Mouse (Mus musculus) induced T-regulatory cell, adult 2 months (primary cell): ENCODE data around the gene Stbd1.

Experiments
- DNase-seq: peaks from one replicate; pipeline ENCODE4 v3.0.0-alpha.2; 2012; ENCODE audit warnings: low read depth

Gene Stbd1

DNA sequence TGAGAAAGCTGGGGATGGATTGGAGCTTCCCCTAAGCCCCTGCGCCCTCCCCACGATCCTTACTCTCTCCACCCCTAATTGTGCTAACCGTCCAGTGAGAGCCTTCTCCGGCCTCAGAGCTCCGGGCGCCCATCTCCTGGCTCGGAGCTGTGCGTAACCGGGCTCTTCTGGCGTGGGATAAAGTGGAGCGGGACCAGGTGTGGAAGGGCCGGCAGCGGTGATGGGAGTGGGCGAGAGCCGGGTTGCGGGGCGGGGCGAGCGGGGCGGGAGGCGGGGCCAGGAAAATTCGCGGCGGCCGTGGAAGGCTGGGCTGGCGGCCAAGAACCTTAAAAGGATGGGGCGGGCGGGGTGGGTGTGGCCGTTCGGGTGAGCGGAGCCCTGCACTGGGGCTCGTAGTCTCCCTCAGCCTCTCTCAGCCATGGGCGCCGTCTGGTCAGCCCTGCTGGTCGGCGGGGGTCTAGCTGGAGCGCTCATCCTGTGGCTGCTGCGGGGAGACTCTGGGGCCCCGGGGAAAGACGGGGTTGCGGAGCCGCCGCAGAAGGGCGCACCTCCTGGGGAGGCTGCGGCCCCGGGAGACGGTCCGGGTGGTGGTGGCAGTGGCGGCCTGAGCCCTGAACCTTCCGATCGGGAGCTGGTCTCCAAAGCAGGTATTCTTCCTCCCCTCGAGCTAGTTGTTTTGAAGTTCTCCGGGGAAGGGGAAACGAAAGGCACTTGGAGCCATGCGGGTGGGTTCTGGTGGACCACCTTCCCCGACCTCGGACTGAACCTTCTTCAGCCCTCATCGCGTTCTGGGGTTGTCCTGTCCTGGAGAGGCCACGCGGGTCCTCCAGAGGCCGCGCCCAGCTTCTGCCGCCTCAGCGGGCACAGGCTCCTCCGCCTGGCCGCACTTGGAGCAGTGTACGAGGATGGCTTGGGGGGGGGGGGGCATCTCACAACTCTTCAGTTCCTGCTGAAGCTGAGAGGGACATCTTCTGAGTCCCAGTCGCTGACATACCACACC, at the start of gene Stbd1:
Stbd1 (plus strand) TSS at position 351 of the 1,000 bp plus-strand sequence.
- DNase-seq: peak; percentile 67

DNA sequence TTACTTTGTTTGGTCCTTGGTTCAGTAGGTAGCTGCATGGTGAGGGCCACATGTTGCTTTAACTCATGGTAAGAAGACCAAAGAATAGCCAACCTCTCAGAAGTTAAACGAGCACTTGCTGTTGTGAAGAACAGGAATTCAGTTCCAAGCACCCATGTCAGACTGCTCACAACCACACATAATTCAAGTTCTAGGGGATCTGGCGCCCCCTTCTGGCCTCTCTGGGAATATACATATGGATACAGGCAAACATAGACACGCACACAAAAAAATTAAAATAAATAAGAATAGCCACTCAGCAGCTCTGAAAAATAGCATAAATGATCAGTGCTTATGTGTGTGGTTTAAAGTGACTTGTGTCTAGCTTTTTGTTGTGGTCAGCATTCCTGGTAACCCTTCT, 48.9 kb upstream of the Stbd1 start:
- peak; percentile 46 for DNase-seq

DNA sequence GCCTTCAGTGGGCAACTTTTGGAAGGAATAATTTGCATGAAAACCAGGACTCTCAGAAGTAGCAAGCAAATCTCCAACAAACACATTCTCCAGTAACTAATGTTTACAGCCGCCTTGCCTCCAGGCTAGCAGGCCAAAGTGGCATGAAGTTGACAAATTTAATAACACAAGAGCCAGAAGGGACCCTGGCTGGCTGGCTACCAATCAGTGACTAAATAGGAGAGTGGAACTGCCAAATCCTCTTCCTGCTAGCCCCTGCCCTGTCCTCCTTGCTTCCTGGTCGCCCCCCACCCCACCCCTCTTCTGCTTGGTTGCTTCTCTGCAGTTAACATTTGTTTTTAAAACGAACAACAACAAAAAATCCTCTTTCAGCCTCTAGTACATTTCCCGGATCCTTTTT, 48.4 kb upstream of the Stbd1 start:
- no peak for DNase-seq

DNA sequence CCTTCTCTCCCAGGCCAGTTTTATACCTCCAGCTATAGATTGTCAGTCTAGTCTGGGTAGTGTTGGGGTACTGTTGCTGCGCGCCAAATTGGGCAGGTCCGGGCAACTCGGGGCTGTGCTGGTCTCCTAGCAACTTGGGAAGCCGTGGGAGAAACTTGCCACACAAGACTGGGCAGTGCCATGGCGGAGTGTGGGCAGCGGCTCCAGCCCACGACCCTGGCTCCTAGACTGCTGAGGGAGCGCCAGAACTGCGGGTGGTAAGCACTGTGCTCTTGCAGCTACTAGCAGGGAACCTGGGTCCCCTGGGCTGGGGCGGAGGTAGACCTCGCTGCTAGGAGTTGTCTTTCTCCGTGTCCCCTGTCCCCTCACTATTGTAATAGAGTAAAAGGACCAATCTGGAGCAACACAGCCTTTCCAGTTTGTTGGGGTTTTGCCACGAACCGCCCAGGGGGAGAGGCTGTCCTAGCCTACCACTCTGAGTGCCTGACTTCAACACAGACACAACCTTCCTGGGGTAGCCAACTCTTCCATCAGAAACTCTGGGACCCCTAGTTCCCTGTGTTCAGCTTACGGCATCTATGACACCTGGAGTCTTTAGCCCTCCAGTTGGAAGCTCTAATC, 47.8 kb upstream of the Stbd1 start, which contains the start of gene Fam47e:
Fam47e (plus strand) TSS at position 179 of the 621 bp plus-strand sequence.
- DNase-seq: no peak

DNA sequence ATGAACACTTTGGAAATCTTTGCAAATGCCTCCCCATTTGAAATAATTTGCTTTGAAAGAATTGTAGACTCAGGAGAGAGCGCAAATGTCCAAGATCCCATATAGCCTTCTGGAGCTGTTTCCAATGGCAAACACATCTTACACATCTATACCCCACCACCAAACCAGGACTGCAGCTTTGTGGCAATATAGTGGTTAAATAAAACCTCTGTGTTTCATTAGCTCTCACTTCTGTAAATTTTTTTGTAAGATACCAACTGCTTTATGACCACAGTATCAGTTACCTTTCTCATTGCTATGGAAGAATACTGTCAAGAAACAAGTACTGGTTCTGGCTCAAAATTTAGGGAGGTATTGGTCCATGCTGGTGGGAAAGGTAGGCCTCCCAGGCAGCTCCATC, 46.9 kb upstream of the Stbd1 start:
- no peak for DNase-seq

DNA sequence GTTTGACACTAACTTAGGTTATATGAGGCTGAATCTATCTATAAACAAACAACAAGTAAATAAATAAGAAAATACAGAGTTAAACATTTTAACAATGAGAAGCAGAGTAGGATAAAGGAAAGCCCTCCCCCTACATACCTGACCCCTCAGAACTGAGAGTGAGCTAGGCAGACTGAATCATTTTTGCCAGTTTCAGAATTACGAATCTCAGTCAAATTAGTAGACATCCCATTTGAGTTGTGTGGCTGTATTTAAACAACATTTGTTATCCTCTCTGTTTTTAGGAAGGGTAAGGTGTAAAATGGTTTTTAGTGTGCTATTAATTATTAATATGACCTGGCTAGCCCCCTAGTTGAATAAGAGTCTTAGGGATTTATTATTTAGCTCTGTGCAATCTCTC, 45.3 kb upstream of the Stbd1 start:
- no peak for DNase-seq

DNA sequence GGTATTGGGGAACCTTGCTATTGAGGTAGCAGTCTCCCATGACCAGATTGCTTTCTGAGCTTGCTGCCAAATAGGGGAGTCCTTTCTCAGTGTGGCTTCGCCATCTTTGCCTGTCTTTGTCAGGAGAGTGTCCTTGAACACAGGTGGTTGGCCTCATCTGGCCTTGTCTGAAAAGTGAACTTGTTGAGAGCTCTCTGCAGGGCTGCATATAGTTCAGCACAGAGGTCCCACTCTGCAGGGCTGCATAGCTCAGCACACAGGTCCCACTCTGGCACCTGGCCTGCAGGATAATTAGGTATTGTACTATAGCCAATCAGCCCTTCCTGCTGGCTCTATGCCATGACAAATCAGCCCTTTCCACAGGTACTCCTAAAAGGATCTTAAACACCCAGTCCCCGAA, 42.6 kb upstream of the Stbd1 start:
- no peak for DNase-seq

DNA sequence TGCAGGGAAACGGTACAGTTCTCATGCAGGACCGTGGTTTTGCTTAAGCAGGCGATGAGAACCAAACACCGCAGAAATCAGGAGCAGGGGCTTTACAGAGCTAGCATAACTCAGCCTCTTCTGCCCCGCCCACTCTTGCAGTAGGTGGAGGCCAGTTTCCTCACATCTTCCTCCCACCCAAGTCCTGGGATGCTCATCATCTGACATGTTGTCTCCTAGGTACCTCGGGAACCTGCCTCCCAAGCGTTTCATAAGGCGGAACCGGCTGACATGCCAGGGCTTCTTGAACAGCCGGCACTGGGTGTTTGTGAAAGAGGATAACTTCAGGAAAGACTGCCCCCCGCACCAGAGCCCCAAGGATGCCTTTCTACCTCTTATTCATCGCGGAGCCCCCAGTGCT, 40.8 kb upstream of the Stbd1 start:
- DNase-seq: no peak

DNA sequence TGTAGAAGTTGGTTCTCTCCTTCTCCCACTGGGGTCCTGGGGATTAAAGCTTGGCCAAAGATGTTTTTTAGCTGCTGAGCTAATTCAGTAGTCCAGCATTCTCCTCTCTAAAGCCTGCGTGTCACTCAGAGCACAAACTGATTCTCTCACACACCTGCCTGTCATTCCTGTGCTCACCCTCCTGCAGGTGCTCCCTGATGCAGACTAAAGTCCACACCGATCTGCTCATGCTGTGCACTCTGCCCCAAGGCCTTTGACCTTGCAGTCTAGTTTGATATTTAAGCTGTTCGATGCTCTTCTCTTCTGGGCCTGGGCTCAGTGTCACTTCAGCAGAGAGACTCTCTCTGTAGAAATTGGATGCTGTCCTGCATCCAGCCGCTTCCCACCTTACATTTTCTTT, 31.6 kb upstream of the Stbd1 start:
- no peak for DNase-seq

DNA sequence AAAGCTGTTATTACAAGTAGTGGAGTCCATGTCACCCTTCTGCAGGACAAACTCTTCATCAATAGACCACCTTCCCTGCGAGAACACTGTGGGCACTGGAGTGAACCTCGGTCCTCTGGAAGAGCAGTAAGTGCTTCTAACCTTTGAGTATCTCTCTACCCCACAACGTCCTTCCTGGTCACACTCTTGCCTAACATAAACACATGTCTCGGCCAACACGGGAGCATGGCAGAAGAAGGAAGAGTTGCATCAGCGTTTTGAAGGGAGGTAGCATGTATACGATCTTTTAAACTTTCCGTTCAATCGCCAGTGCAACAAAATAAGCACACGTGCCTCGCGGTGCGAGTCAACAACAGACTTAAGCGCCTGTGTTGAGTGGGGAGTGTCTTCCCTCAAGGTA, 23.3 kb upstream of the Stbd1 start:
- DNase-seq: no peak

DNA sequence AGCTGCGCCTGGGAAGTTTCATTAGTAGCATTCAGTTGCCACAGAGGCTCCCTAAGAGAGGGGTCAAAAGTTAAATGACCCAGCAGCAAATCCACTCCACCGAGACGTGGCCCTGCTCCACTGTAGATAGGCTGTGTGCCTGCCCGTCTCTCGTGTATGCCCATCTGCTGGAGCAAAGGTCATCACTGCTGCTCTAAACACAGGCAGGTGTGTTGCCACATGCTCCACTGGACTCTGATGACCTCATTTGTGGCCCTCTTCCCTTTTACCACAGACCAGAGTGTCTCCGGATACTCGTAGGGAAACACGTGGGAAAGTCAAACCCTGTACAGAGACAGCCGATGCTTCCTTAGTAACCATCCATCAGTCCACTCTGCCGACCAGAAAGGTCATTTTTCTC, 16.9 kb upstream of the Stbd1 start:
- no peak for DNase-seq

DNA sequence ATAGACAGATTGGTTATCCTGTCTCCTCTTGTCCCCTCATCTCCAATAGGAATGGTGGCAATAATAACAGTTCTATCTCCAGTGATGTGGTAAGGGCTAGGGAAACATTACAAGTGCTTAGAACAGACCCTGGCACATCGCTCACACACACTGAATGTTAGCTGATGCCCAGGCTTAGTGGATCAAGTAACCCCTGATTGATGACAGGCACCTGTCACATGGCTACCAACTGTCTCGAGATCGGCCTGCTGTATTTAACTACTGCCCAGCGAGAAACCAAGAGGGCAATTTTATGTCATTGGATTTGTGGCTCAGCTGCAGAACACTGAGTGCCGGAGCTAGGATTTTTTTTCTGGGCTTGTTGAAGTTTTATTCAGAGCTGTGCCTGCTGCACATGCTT, 7.8 kb upstream of the Stbd1 start:
- no peak for DNase-seq

DNA sequence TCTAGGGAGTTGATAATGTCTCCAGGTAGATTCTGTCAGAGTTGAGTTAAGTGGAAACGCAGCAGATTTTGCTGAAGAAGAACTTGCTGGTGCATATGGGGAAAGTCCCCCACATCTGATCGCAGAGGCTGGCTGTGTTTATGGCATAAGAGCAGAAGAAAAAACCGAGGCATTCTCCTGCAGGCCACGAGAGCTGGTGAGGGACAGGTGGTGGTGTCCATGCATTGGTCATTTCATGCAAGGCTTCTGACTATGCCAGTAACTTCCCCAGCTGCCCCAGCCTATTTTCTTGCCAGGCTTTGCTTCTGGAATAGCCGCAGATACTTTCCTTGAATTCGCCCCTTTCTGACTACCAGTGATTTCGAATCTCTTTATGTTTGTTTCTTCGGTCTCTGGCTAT, 6.0 kb upstream of the Stbd1 start:
- no peak for DNase-seq

DNA sequence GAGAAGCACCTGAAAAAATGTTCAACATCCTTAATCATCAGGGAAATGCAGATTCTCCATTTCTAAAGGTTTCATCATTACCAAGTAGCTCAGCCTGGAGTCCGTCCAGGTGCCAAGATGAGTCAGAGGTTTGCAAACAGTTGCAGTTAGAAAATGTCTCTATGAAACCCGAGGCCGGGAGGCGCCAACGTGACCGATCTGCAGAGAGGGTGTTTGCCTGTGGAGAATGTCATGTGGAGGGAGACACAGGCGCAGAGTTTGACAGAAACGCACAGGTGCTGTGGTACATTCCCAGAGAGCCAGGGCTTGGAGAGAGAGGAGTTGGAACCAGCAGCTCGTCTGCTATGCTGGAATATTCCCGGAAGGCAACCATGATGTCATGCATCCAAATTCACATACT, 3.8 kb upstream of the Stbd1 start:
- DNase-seq: no peak

DNA sequence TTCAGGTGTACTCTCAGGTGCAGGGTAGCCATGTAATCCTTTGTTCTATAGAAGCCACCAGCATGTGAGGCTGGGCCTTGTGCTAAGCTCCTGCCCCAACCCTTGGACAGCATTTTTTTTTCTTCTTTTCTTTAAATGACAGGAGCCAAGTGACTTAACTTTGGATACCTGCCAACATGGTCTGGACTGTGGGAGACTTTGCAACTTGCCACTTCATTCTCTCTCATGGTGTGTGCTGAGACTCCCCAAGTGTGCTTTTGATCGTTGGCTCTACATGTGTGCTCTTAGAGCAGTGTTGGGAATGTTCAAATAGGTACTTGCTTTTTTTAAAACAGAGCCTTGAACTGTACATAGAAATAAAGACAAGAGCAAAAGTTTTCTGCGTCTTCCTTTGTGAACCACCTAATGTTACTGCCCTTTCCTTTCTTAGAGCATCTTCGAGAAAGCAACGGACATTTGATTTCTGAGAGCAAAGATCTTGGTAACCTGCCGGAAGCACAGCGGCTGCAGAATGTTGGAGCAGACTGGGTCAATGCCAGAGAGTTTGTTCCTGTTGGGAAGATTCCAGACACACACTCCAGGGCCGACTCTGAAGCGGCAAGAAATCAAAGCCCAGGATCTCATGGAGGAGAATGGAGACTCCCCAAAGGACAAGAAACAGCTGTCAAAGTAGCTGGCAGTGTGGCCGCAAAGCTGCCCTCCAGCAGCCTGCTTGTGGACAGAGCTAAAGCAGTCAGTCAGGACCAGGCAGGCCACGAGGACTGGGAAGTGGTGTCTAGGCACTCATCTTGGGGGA, 1.8 kb downstream of the Stbd1 start:
- no peak for DNase-seq

DNA sequence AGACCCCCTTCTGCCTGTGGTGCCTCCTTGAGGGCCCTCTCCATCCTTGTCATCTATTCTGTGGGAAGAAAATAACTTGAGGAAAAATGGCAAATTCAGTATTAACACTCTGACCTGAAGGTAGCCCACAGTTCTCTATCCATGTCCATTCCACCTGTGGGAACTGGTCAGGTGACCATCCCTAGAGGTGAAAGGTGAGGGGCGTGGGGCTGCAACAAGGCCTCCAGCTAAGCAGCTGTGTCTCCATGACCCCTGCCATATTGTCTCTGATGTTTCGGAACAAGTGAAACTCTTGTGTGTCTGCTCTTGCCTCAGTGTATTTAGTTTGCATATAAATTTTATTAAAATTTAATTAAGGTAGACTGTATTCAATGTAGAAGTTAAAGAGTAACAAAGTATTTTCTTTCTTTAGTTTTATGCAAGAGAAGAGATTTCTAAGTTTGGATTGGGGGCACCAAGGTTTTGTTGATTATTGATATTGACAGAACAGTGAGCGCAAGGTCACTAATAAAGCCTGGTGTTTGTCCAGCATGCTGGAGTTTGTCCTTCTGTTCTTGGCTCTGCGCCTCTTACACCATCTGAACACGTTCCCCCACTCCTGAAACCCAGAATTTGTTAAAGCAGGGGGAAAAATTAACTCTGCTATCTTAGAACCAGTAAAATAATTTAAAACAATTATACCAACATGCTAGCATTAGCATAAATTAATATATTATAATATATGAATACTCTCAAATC, 4.8 kb downstream of the Stbd1 start:
- no peak for DNase-seq

DNA sequence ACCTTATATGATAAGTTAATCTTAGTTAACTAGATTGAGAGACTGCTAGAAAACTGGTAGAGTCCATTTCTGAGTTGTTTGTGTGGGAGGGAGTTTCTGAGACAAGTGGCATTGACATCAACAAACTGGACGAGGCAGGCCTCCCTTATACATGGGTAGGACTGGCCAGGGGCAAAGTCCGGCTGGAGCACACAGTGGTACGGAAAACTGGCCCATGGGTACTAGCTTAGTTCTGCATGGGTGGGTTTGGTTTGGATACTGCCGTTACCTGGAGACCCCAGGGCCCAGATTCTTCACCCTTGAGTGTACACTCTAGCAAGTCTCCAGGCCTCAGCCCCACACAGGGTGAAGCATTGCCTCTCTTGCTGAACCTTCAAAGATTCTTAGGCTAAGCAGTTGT, 9.9 kb downstream of the Stbd1 start:
- DNase-seq: no peak

DNA sequence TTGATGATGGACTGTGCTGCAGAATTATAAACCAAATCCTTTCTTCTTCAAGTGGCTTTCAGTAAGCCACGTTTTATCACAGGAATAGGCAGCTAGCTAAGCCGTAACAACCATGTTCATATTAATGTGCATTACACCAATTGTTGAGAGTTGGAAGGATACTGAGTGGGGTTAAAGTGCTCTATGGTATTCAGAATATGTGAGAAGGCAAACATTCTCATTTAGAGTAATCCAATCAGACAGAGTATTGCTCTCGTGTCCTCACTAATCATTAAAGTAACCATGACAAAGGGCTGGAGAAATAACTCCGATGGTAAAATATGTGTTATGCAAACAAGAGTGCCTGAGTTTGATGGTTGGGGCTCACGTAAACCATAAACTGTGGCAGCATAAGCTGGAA, 19.0 kb downstream of the Stbd1 start:
- no peak for DNase-seq

DNA sequence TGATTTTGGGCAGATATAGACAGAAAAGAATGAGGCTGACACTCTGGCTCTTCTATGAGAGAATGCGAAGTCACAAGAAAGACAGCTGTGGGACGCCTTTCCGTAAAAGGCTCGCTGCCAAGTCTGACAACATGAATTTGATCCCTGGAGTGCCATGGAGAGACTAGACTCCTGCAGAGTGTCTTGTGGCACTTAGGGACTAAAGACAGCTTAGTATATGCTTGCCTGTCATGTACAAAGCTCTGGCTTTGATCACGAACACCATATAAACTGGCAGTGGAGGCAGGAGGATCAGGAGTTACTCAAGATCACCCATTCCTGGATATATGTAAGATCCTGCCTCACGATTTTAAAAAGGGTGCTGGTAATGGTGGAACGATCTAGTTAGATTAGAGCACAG, 25.1 kb downstream of the Stbd1 start:
- no peak for DNase-seq

DNA sequence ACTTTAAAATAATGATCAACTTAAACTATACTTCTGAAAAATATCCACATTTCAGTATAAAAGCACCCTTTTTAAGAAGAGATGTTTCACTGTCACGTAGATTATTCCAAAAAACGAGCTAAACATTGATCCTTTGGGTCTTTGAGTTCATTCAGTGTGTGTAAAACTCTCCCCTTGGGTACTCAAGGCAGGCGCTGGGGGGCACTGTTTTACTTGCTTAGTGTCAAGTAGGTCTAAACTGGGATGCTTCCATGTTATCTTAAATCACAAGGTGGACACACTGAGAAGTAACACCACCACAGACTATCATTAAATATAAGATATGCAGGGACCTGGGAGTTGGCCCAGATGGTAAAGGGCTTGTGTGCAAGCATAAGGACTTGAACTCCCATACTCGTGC, 30.7 kb downstream of the Stbd1 start:
- DNase-seq: no peak

DNA sequence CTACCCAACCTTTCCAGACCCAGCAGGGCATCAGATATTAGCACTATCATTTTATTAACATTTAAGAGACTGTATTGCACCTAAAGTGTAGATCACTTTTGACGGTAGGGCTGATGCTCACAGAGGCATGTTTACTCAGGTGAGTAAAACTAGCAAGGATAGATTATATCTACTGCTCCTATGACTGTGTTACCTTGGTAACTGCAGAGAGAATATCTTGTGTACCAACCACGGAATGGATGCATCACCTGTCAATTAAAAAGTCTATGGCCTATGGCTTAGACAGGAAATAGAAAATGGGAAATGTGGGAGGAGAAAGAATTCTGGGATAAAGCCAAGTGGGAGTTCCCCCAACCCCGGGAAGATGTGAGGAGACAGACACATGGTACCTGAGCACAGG, 32.1 kb downstream of the Stbd1 start:
- no peak for DNase-seq

DNA sequence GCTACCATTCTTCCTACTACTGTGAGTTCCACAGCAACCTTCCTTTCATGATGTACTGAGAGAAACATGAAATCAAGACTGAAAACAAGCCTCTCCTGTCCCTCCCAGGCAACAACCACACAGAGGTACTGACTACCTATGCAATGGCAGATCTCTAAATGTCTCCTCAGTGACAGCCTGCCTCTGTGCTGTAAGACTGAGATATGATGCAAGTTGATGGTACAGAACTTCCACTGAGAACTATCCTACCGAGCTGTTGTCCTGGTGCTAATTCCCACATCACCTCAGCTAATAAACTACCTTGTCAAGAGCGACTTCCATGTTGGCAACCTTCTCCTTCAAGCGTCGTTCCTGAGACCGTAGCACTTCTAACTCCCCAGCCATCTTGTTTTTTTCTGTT, 33.0 kb downstream of the Stbd1 start:
- no peak for DNase-seq
